Mouse (Mus musculus) spleen, postnatal 4 days (tissue): ENCODE measurements at regions not wholly inside any gene's neighbourhood (a gene's known extent, or its start where the extent isn't known, plus 50 kb on each side); places are given as distances from the start of the nearest gene placed in this dataset.

Experiments used
- DNase-seq, 2 experiments: peaks; one replicate each; pipeline ENCODE4 v3.0.0; 2022; ENCODE audit warnings: low spot score in 2 of 2

GRCm38 (mm10) chr1:190639846-190640245 lies 271.7 kb downstream of the Rps6kc1 start:
- peak; percentile 7 to 56 for DNase-seq

DNA sequence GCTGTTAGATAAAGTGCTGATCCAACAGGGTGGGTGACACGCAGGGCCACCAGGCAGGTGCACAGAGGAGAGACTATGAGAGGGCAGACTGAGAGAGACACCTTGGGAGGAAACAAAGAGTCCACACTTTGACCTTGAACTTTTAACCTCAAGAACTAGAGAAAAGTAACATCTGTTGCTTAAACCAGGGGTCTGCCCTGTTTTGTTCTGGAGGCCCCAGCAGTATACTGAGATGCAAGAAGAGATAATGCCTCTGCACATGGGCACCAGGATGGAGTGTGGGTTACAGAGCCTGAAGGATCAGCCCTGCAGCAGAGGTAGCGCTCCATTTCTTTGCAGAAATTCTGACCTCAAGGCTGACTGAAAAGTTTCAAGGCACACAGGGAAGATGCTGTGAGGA lies 276.6 kb downstream of the Rps6kc1 start:
- DNase-seq, result peak in 1 of 2 experiments; percentile 36

- DNase-seq, result peak in 1 of 2 experiments; percentile 54
These were observed 279.9 kb downstream of the Rps6kc1 start for GRCm38 (mm10) chr1:190631641-190632040.

DNA sequence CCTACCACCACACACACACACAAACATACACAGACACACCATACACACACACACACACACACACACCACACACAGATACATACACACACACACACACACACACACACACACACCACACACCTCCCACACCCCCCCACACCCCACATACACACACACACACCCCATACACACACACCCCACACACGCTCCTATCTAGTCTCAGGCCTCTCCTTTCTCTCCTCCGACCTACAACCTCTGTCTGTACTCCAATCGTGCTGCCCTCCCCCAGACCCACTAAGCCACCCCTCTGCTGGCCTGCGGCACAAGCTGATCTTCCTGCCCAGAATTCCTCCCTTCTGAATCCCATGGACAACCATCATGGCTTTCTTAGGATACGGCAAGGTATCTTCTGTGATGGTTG lies 281.4 kb downstream of the Rps6kc1 start:
- peak in 1 of 2 experiments; percentile 46 for DNase-seq

- peak in 1 of 2 experiments; percentile 36 for DNase-seq
These were observed 287.7 kb downstream of the Rps6kc1 start for GRCm38 (mm10) chr1:190623916-190624315.

- DNase-seq, result no peak
These were observed 311.1 kb downstream of the Rps6kc1 start for GRCm38 (mm10) chr1:190600425-190600824.

DNA sequence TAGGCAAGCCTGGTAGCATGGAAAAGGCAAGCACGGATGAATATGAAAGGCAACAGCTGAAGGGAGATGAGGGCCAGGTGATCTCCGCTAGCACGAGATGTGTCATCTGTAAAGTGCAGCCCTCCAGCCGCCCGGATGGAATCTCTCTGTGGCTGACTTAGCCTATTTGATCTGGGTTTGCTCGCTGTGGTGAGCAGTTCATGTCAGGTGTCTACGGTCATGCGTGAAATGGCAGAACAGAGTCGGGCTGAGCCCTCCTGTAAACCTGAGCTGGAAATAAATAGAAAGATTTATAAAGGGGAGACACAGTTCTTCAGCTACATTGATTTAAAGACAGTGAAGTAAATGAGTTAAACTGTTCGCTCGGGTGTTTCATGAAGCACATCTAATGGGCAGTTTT lies 311.9 kb downstream of the Rps6kc1 start:
- DNase-seq, result no peak

GRCm38 (mm10) chr1:190596209-190596608 lies 315.4 kb downstream of the Rps6kc1 start:
- no peak for DNase-seq

GRCm38 (mm10) chr1:190591621-190592020 lies 319.9 kb downstream of the Rps6kc1 start:
- DNase-seq, result no peak

DNA sequence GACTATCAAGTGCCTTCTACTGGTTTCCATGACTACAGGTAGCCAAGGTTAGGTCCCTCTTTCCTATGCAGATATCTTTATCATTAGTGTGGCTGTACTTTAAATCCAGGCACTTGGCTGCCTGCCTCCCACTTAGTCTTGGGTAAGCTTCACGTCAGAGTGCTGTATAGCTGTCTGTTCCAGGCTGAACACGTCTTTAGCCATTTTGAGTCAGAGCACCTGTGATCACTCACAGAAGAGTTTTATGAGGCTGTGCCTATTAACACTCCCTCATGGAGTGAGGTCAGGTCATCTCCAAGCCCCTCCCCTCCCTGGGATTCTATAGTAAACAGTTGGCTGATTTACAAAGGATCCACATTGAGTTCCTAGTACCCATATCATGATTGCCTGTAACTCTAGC lies 322.0 kb downstream of the Rps6kc1 start:
- DNase-seq, result no peak

DNA sequence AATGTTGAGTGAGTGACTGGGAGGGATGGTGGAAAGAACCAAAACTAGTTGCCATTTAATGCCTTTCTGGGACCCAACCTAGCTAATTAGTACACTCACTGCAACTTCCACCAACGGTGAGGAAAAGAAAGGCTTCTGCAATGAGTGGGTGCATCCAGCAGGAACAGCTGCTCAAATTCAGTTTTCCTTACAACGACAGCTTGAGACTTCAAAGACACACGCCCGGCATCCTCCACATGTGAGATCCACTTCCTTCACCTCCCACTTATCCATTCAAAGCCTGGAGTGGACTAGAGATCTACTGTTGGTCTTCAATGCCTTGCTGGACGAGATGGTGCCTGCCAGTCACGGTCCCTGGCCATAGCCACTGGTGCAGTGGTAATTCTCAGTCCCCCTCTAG lies 328.3 kb downstream of the Rps6kc1 start:
- DNase-seq, result no peak

DNA sequence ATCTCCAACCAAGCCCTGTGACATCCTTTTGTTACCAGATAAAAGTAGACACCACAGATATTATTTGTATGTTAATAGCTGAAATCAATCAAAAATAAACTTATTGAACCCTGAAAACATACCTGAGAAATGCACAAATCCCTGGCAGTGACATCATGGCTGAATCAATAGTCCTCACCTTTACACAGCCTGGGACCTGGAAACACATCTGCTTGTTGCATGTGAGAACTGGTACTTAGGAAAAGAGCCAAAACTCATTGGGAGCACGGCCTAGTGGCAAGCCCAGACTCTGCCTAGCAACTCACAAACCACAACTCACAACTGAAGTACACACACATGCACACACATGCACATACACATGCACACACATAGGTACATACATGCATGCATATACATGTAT lies 330.9 kb downstream of the Rps6kc1 start:
- DNase-seq, result no peak

- no peak for DNase-seq
These were observed 340.6 kb downstream of the Rps6kc1 start for GRCm38 (mm10) chr1:190570981-190571380.

DNA sequence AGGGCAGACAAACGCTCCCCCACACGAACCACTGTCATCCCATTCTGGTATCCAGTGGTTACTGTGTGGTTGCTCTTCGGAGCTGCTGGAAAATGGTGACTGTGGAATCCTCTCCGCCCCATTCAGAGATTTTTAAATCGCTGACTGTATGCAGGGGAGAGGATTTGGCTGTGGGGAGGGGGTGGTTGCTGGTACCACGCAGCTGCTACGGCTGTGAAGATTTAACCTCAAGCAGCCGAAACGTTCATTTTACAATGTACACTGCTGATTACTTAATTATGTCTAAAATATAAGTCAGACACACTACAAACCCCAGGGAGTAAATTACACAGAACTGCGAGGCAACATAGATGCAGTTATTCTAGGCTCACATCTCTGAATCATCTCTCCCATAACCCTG lies 341.0 kb downstream of the Rps6kc1 start:
- no peak for DNase-seq

- DNase-seq, result no peak
These were observed 344.8 kb downstream of the Rps6kc1 start for GRCm38 (mm10) chr1:190566744-190567143.

GRCm38 (mm10) chr1:190562865-190563457 lies 348.6 kb downstream of the Rps6kc1 start:
- DNase-seq, result no peak

DNA sequence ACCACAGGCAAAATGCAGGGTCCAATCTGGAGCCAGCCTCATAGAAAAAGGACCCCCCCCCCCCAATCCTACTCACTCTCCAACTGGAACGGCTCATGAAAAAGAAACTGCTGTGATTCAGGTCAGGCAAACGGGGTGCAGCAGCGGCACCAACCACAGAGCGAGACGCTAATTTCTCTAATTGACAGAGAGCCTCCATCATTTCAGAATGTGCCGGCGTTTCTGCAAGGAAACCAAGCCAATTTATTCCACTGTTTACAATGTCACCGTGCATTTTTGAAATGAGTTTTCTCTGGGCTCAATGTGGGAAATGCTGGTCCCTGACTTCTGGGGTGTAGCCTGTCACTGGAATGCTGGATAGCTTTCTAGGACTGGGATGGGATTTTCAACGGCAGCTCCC lies 351.5 kb downstream of the Rps6kc1 start:
- no peak for DNase-seq

GRCm38 (mm10) chr1:190541892-190542291 lies 369.7 kb downstream of the Rps6kc1 start:
- no peak for DNase-seq

GRCm38 (mm10) chr1:190532879-190533676 lies 362.6 kb upstream of the Prox1 start:
- no peak for DNase-seq

- no peak for DNase-seq
These were observed 360.7 kb upstream of the Prox1 start for GRCm38 (mm10) chr1:190531224-190531623.

GRCm38 (mm10) chr1:190530079-190530478 lies 359.6 kb upstream of the Prox1 start:
- DNase-seq, result no peak

DNA sequence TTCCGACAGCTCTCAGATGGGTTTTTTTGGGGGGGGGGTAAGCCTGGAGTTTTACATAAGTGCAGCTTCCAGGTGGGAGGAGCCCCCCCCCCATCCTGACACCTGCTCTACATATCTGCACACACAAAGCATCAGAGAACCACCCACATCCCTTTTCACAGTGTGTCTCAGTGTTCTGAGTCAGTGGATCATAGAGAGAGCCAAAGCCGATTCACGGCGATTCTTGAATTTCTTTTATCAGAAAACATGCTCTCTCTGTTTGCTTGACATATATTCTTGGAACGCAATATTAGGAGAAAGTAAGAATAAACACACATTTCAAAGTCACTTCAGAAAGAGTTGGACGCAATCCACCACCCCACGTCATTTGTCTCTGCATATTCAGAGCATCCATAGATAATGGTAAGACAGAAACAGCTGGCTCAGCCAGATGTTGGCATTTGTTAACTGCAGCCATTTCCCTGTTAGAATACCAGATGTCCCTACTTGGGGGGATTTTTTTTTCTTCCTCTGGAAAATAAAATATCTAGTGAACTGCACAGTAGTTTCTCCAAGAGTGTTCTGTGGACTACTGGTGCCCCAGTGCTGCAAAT lies 357.1 kb upstream of the Prox1 start:
- DNase-seq, result no peak

DNA sequence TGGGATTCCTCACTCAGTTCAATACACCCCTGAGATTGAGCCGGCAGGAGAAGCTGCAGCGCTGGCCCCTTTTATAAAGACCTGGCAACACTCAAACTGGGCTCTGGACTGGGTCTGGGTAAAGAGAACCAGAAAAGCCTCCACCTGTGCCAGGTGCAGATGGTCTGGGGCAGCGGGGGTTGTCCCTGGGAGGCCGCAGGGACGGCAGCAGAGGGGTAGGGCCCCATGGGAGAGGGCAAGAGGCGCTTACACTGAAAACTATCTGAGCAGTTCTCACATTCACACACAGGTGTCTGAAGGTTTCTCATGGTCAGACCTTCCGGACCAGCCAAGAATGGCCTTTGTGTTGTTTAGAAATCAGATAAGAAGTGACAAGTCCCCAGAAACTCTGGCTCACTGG lies 356.1 kb upstream of the Prox1 start:
- DNase-seq, result no peak
